8 mouse cellular contexts compared by ENCODE assay signal in genomic region chr16:55822741-55823397, GRCm38 (mm10). TPM values are rescaled to one million over a fixed set of nuclear protein-coding genes. Genes with fewer than 3 reads are reported as not detected.
A peak's percentile ranks its signal among the peaks of the same experiment; 100 is the strongest.
DNase-seq lines count a peak whose midpoint lies in the region; ATAC-seq and TF ChIP-seq lines count a peak whose summit lies in the region.

No protein-coding gene starts in this region.

- H3K4me3 ChIP-seq in layer of hippocampus, adult 2 months: peak overlapping the region; percentile 81
- H3K4me3 ChIP-seq in embryonic facial prominence, embryonic 13.5 days: peak overlapping the region; percentile 86
- peak overlapping the region; percentile 85 for H3K4me3 ChIP-seq in intestine, embryonic 14.5 days (ENCODE audit: low read depth, low read length)
- H3K4me3 ChIP-seq in myocyte: peak overlapping the region; percentile 92

- ATAC-seq in embryonic facial prominence, embryonic 13.5 days (ENCODE audit: insufficient number of reproducible peaks, insufficient read depth, low FRiP score, low TSS enrichment, low read depth): no peak
- no peak for ATAC-seq in intestine, embryonic 14.5 days (replicated peaks; ENCODE audit: low FRiP score, low TSS enrichment, low read depth)

- peaks cover 5% of the 10 kb centered on the region for H3K36me3 ChIP-seq in embryonic facial prominence, embryonic 13.5 days
- H3K36me3 ChIP-seq in intestine, embryonic 14.5 days (ENCODE audit: control insufficient read depth, insufficient read depth, low read length): peaks cover 5% of the 10 kb centered on the region
- peaks cover 20% of the 10 kb centered on the region for H3K36me3 ChIP-seq in myocyte (ENCODE audit: control insufficient read depth, insufficient read depth)

- no peaks in the 10 kb centered on the region for H3K27me3 ChIP-seq in embryonic facial prominence, embryonic 13.5 days
- no peaks in the 10 kb centered on the region for H3K27me3 ChIP-seq in intestine, embryonic 14.5 days (replicated peaks; ENCODE audit: control insufficient read depth, insufficient read depth, low read length)
- no peaks in the 10 kb centered on the region for H3K27me3 ChIP-seq in myocyte (ENCODE audit: control insufficient read depth, insufficient read depth, insufficient read length)

- H3K27ac ChIP-seq in layer of hippocampus, adult 2 months: peak overlapping the region; percentile 96
- no peak overlapping the region for H3K27ac ChIP-seq in embryonic facial prominence, embryonic 13.5 days
- peak overlapping the region; percentile 86; the same call in 1 of the 2 replicates for H3K27ac ChIP-seq in intestine, embryonic 14.5 days (ENCODE audit: low read depth)

- H3K9ac ChIP-seq in embryonic facial prominence, embryonic 13.5 days: no peak overlapping the region
- H3K9ac ChIP-seq in intestine, embryonic 14.5 days (ENCODE audit: low read length): peak overlapping the region; percentile 90

- H3K9me3 ChIP-seq in embryonic facial prominence, embryonic 13.5 days: no peaks in the 10 kb centered on the region
- no peaks in the 10 kb centered on the region for H3K9me3 ChIP-seq in intestine, embryonic 14.5 days (ENCODE audit: control insufficient read depth, low read length)

- peaks cover 54% of the 10 kb centered on the region for H3K79me2 ChIP-seq in myocyte (ENCODE audit: control insufficient read depth, insufficient read depth)

- DNase-seq in layer of hippocampus, adult 2 months (ENCODE audit: low spot score in 2 of 2): no peak
- no peak for DNase-seq in layer of hippocampus, postnatal 14 days (ENCODE audit: low spot score in 2 of 2)
- DNase-seq in intestine, embryonic 14.5 days (ENCODE audit: low spot score): peak; percentile 48
- DNase-seq in thymus, postnatal 10 days (ENCODE audit: low spot score in 2 of 2): no peak
- no peak for DNase-seq in layer of hippocampus, adult 9-11 months
- DNase-seq in thymus, postnatal 0 days (ENCODE audit: low spot score): no peak

- peak overlapping the region; percentile 72 for H3K4me2 ChIP-seq in embryonic facial prominence, embryonic 13.5 days
- H3K4me2 ChIP-seq in intestine, embryonic 14.5 days (ENCODE audit: low read length): peak overlapping the region; percentile 63
- H3K4me2 ChIP-seq in myocyte (ENCODE audit: low read depth): peak overlapping the region; percentile 72

- TF ChIP-seq POLR2A in myocyte (IDR thresholded peaks at IDR 0.05; ENCODE audit: insufficient read length, low read depth): no peak

- H3ac ChIP-seq in myocyte (ENCODE audit: control insufficient read depth, insufficient read length): peak overlapping the region; percentile 85

- whole genome bisulfite sequencing in embryonic facial prominence, embryonic 13.5 days: 28% methylated on average over 18 of the region's 18 CpGs
- 25% methylated on average over 18 of the region's 18 CpGs for WGBS in intestine, embryonic 14.5 days

- TF ChIP-seq CTCF in layer of hippocampus, adult 2 months (conservative IDR thresholded peaks at IDR 0.05): no peak

- H3K4me1 ChIP-seq in embryonic facial prominence, embryonic 13.5 days: peaks cover 32% of the 10 kb centered on the region
- H3K4me1 ChIP-seq in intestine, embryonic 14.5 days (replicated peaks; ENCODE audit: control insufficient read depth, insufficient read depth, low read length): peaks cover 26% of the 10 kb centered on the region

TF ChIP-seq in myocyte, 11 proteins besides CTCF, POLR2A, EP300 and RAD21:
- TF ChIP-seq SRF (IDR thresholded peaks at IDR 0.05; ENCODE audit: control insufficient read depth, insufficient read length, low read depth): no peak
- no peak for TF ChIP-seq MAX (IDR thresholded peaks at IDR 0.05; ENCODE audit: low read depth)
- TF ChIP-seq MYOD1 (IDR thresholded peaks at IDR 0.05; ENCODE audit: control insufficient read depth in 1 of 3, insufficient read length in 2 of 3, low read depth in 2 of 3): no peak
- no peak for TF ChIP-seq TCF12 (IDR thresholded peaks at IDR 0.05; ENCODE audit: insufficient read depth, poor library complexity, severe bottlenecking)
- no peak for TF ChIP-seq E2F4 (IDR thresholded peaks at IDR 0.05; ENCODE audit: insufficient read depth)
- no peak for TF ChIP-seq TCF3 (IDR thresholded peaks at IDR 0.05; ENCODE audit: insufficient read length, low read depth)
- TF ChIP-seq REST (IDR thresholded peaks at IDR 0.05; ENCODE audit: insufficient read depth, insufficient read length): no peak
- no peak for TF ChIP-seq USF1 (IDR thresholded peaks at IDR 0.05; ENCODE audit: low read depth)
- no peak for TF ChIP-seq POLR2AphosphoS2 (IDR thresholded peaks at IDR 0.05; ENCODE audit: insufficient read length, low read depth)
- no peak for TF ChIP-seq CEBPB (IDR thresholded peaks at IDR 0.05; ENCODE audit: insufficient read depth, poor library complexity, severe bottlenecking)
- TF ChIP-seq MYOG (IDR thresholded peaks at IDR 0.05; ENCODE audit: control insufficient read depth in 1 of 3, insufficient read depth in 1 of 3, insufficient read length in 2 of 3, low read depth in 2 of 3): no peak

RNA-seq across cellular contexts. Expression of gene Nfkbiz, which starts 15.8 kb away (rescaled TPM):
- total RNA-seq in layer of hippocampus, adult 2 months (2021): 1 to 10 TPM; 5.9 to 8.5 TPM
- total RNA-seq in layer of hippocampus, postnatal 14 days (2021): 1 to 10 TPM; 4.9 to 5.1 TPM
- 5.3 and 5.5 TPM in 2 replicates for polyA plus RNA-seq in embryonic facial prominence, embryonic 13.5 days (2015; fragmentation: Nextera tagmentation; extraction: Ambion mirVana)
- polyA plus RNA-seq in intestine, embryonic 14.5 days (2014; fragmentation: Nextera tagmentation; extraction: Ambion mirVana): 8.9 and 10.8 TPM in 2 replicates
- polyA plus RNA-seq in myocyte (2012; fragmentation: generic; extraction: Trizol): 2.6 TPM
- polyA plus RNA-seq in thymus, postnatal 0 days (2015; fragmentation: Nextera tagmentation; extraction: Ambion mirVana): 6.0 and 6.3 TPM in 2 replicates
